Mouse (Mus musculus) midbrain, embryonic 11.5 days (tissue): ENCODE measurements around the gene Fam78a. TPM values are rescaled to one million over a fixed set of nuclear protein-coding genes. Genes with fewer than 3 reads are reported as not detected.

Experiments
- ATAC-seq: fragments of 200-750 bp; cut with Nextera tagmentation; 2 replicates; pipeline ENCODE4 v1.8.0; 2017; ENCODE audit warnings: moderate TSS enrichment, moderate library complexity; ENCODE audit not compliant: low FRiP score
- DNase-seq: peaks from one replicate; pipeline ENCODE4 v3.0.0; 2015; ENCODE audit warnings: low spot score; ENCODE audit errors: missing footprints
- H3K27ac ChIP-seq: fragments of 300-500 bp; sonication (generic); 2 replicates; pipeline ENCODE4 v1.5.1; 2014; ENCODE audit warnings: low read depth, low read length
- H3K27me3 ChIP-seq: fragments of 300-500 bp; sonication (generic); 2 replicates; pipeline ENCODE4 v1.6.1; 2014; ENCODE audit warnings: mild to moderate bottlenecking, low read length, moderate library complexity, mixed read lengths; ENCODE audit not compliant: control insufficient read depth, insufficient read depth
- H3K36me3 ChIP-seq: fragments of 300-500 bp; sonication (generic); 2 replicates; pipeline ENCODE4 v1.6.1; 2014; ENCODE audit warnings: mild to moderate bottlenecking, low read length, moderate library complexity, mixed read lengths; ENCODE audit not compliant: control insufficient read depth, insufficient read depth
- H3K4me1 ChIP-seq: fragments of 300-500 bp; sonication (generic); 2 replicates; pipeline ENCODE4 v1.6.1; 2014; ENCODE audit warnings: low read length; ENCODE audit not compliant: control insufficient read depth, insufficient read depth
- H3K4me2 ChIP-seq: fragments of 300-500 bp; sonication (generic); 2 replicates; pipeline ENCODE4 v1.6.1; 2014; ENCODE audit warnings: mild to moderate bottlenecking, moderate library complexity
- H3K4me3 ChIP-seq: fragments of 300-500 bp; sonication (generic); 2 replicates; pipeline ENCODE4 v1.5.1; 2014; ENCODE audit warnings: low read depth, low read length
- H3K9ac ChIP-seq: fragments of 300-500 bp; sonication (generic); 2 replicates; pipeline ENCODE4 v1.6.1; 2014; ENCODE audit warnings: low read length
- H3K9me3 ChIP-seq: fragments of 300-500 bp; sonication (generic); 2 replicates; pipeline ENCODE4 v1.6.1; 2016; ENCODE audit warnings: low read length; ENCODE audit not compliant: control insufficient read depth
- WGBS: fragments of 180-500 bp; shearing (Covaris S2); extraction: QIAGEN DNeasy Blood & Tissue Kit; methylation state at CpG from one replicate; pipeline ENCODE4 v1.1.7; 2014; 5-methylcytosine and 5-hydroxymethylcytosine counted together
- microRNA-seq: library from miRNA; unstranded; fragments of <30 nt; microRNA quantifications from one replicate; pipeline ENCODE4, GENCODE M21; 2017
- polyA plus RNA-seq: library from polyadenylated mRNA; unstranded; fragments of >200 nt; fragmentation: Nextera tagmentation; extraction: Ambion mirVana; gene quantifications from 2 replicates; pipeline ENCODE4 v1.2.1, GENCODE M21; 2014

The Fam78a gene
- polyA plus RNA-seq, 1 experiment from 2014 or later, result 0.60 TPM

- Histone ChIP-seq H3K27ac (no peak overlapping the region), H3K36me3 (peaks cover 22% of the 10 kb centered on the region; the same call in 1 of the 2 replicates), H3K9me3 (no peaks in the 10 kb centered on the region), H3K4me3 (no peak overlapping the region), H3K4me1 (no peaks in the 10 kb centered on the region), H3K4me2 (no peak overlapping the region), H3K9ac (no peak overlapping the region), H3K27me3 (no peaks in the 10 kb centered on the region)
- WGBS, result 85% methylated on average over 3 of the region's 3 CpGs
- ATAC-seq, result no peak
- DNase-seq, result no peak
Measured at GRCm38 (mm10) chr2:32029636-32030035, 55.0 kb downstream of the Fam78a start.

- H3K9ac ChIP-seq, result no peak overlapping the region
- WGBS, result 95% methylated on average over 4 of the region's 4 CpGs
- H3K4me1 ChIP-seq, result no peaks in the 10 kb centered on the region
- DNase-seq (peak; percentile 33), ATAC-seq (no peak)
- H3K27ac ChIP-seq, result no peak overlapping the region
- H3K9me3 ChIP-seq, result no peaks in the 10 kb centered on the region
- no peak overlapping the region for H3K4me2 ChIP-seq
- H3K27me3 ChIP-seq, result no peaks in the 10 kb centered on the region
- peaks cover 21% of the 10 kb centered on the region for H3K36me3 ChIP-seq
- H3K4me3 ChIP-seq, result no peak overlapping the region
Measured at GRCm38 (mm10) chr2:32024372-32024771, 60.3 kb downstream of the Fam78a start.

GRCm38 (mm10) chr2:32020229-32020628 lies 64.4 kb downstream of the Fam78a start:
- no peak overlapping the region for H3K4me3 ChIP-seq
- 93% methylated on average over 5 of the region's 5 CpGs for WGBS
- no peaks in the 10 kb centered on the region for H3K9me3 ChIP-seq
- DNase-seq (peak; percentile 68), ATAC-seq (no peak)
- H3K4me2 ChIP-seq, result no peak overlapping the region
- H3K9ac ChIP-seq, result no peak overlapping the region
- no peaks in the 10 kb centered on the region for H3K4me1 ChIP-seq
- H3K36me3 ChIP-seq, result peaks cover 26% of the 10 kb centered on the region
- no peaks in the 10 kb centered on the region for H3K27me3 ChIP-seq
- H3K27ac ChIP-seq, result no peak overlapping the region

GRCm38 (mm10) chr2:32019704-32020103 lies 65.0 kb downstream of the Fam78a start:
- no peak overlapping the region for H3K4me2 ChIP-seq
- H3K9me3 ChIP-seq, result no peaks in the 10 kb centered on the region
- H3K27ac ChIP-seq, result no peak overlapping the region
- peaks cover 23% of the 10 kb centered on the region for H3K36me3 ChIP-seq
- no peak overlapping the region for H3K9ac ChIP-seq
- 90% methylated on average over 4 of the region's 4 CpGs for WGBS
- peak; percentile 28 for DNase-seq
- no peaks in the 10 kb centered on the region for H3K4me1 ChIP-seq
- no peaks in the 10 kb centered on the region for H3K27me3 ChIP-seq
- H3K4me3 ChIP-seq, result no peak overlapping the region
- ATAC-seq, result no peak

- Histone ChIP-seq H3K9ac (no peak overlapping the region), H3K27ac (no peak overlapping the region), H3K4me3 (no peak overlapping the region), H3K36me3 (peaks cover 20% of the 10 kb centered on the region; the same call in 1 of the 2 replicates), H3K27me3 (no peaks in the 10 kb centered on the region), H3K4me1 (no peaks in the 10 kb centered on the region), H3K9me3 (no peaks in the 10 kb centered on the region), H3K4me2 (no peak overlapping the region)
- ATAC-seq (no peak), DNase-seq (peak; percentile 71)
- WGBS, result 94% methylated on average over 11 of the region's 11 CpGs
Measured at GRCm38 (mm10) chr2:32008716-32009115, 75.9 kb downstream of the Fam78a start.

GRCm38 (mm10) chr2:32008311-32008710 lies 76.3 kb downstream of the Fam78a start:
- no peaks in the 10 kb centered on the region for H3K27me3 ChIP-seq
- ATAC-seq, result no peak

More at GRCm38 (mm10) chr2:32008311-32008710, 76.3 kb downstream of the Fam78a start:
- Histone ChIP-seq H3K4me1 (no peaks in the 10 kb centered on the region), H3K4me3 (no peak overlapping the region), H3K36me3 (peaks cover 20% of the 10 kb centered on the region; the same call in 1 of the 2 replicates), H3K9me3 (no peaks in the 10 kb centered on the region), H3K27ac (no peak overlapping the region), H3K4me2 (no peak overlapping the region), H3K9ac (no peak overlapping the region)
- 92% methylated on average over 2 of the region's 2 CpGs for WGBS
- DNase-seq, result peak; percentile 31

Small RNA genes within 50 kb of the gene (microRNA-seq; reads per million reads assigned to microRNA genes)
- 0.76 reads per million for gene Mir7674

Other genes with a start within 250 kb of the Fam78a start
- 0.83 and 1.7 TPM in 2 replicates for gene Fibcd1, start 238.9 kb downstream of the Fam78a start, polyA plus RNA-seq
- gene Lamc3, start 197.6 kb downstream of the Fam78a start, polyA plus RNA-seq, result 7.7 and 9.6 TPM in 2 replicates
- gene Aif1l, start 134.7 kb downstream of the Fam78a start, polyA plus RNA-seq, result 65.0 and 65.7 TPM in 2 replicates
- gene Nup214, start 110.4 kb downstream of the Fam78a start, polyA plus RNA-seq, result 64.6 and 64.7 TPM in 2 replicates
- 5.9 and 7.3 TPM in 2 replicates for gene Plpp7, start 10.7 kb upstream of the Fam78a start, polyA plus RNA-seq
- 52.6 and 64.1 TPM in 2 replicates for gene Prrc2b, start 66.2 kb upstream of the Fam78a start, polyA plus RNA-seq
- 16.4 and 22.0 TPM in 2 replicates for gene Pomt1, start 151.7 kb upstream of the Fam78a start, polyA plus RNA-seq
- 70.9 and 73.2 TPM in 2 replicates for gene Uck1, start 175.3 kb upstream of the Fam78a start, polyA plus RNA-seq
- gene Golga2, start 202.5 kb upstream of the Fam78a start, polyA plus RNA-seq, result 14.6 and 16.7 TPM in 2 replicates
- gene Swi5, start 203.2 kb upstream of the Fam78a start, polyA plus RNA-seq, result 382 and 417 TPM in 2 replicates